Mouse (Mus musculus): ENCODE results near the gene Dnm3. TPM values are rescaled to one million over a fixed set of nuclear protein-coding genes. Genes with fewer than 3 reads are reported as not detected.

The Dnm3 gene
- polyA plus RNA-seq, 1 experiment, result 6.8 TPM

GRCm38 (mm10) chr1:162439576-162439975 is 38.3 kb downstream of the Dnm3 start:
- no peak for DNase-seq
- TF ChIP-seq POLR2A (IDR thresholded peaks at IDR 0.05; ENCODE audit: borderline replicate concordance, extremely low read depth, low read depth, low read length) (no peak), CTCF (IDR thresholded peaks at IDR 0.05; ENCODE audit: insufficient read depth, low read length) (no peak)
- H3K4me1 ChIP-seq (ENCODE audit: control insufficient read depth, insufficient read depth, low read length), result no peaks in the 10 kb centered on the region
- H3K4me3 ChIP-seq (replicated peaks; ENCODE audit: extremely low read depth, low read depth, low read length), result no peak overlapping the region

- WGBS, result 76% methylated on average over 3 of the region's 3 CpGs
- DNase-seq, result no peak
Observed at GRCm38 (mm10) chr1:162436672-162437071, 41.2 kb downstream of the Dnm3 start.

GRCm38 (mm10) chr1:162428904-162429303 is 48.9 kb downstream of the Dnm3 start:
- TF ChIP-seq CTCF (IDR thresholded peaks at IDR 0.05; ENCODE audit: insufficient read depth, low read length), result no peak
- TF ChIP-seq POLR2A (IDR thresholded peaks at IDR 0.05; ENCODE audit: borderline replicate concordance, extremely low read depth, low read depth, low read length), result no peak
- DNase-seq, result no peak
- H3K4me3 ChIP-seq (replicated peaks; ENCODE audit: extremely low read depth, low read depth, low read length), result no peak overlapping the region
- no peaks in the 10 kb centered on the region; the same call in 1 of the 2 replicates for H3K4me1 ChIP-seq (ENCODE audit: control insufficient read depth, insufficient read depth, low read length)
- WGBS, result 5% methylated on average over 2 of the region's 2 CpGs

More at GRCm38 (mm10) chr1:162436672-162437071, 41.2 kb downstream of the Dnm3 start:
- no peaks in the 10 kb centered on the region for H3K4me1 ChIP-seq (ENCODE audit: control insufficient read depth, insufficient read depth, low read length)
- H3K4me3 ChIP-seq (replicated peaks; ENCODE audit: extremely low read depth, low read depth, low read length), result no peak overlapping the region
- TF ChIP-seq POLR2A (IDR thresholded peaks at IDR 0.05; ENCODE audit: borderline replicate concordance, extremely low read depth, low read depth, low read length), result no peak
- no peak for TF ChIP-seq CTCF (IDR thresholded peaks at IDR 0.05; ENCODE audit: insufficient read depth, low read length)

GRCm38 (mm10) chr1:162425930-162426478 is 51.8 kb downstream of the Dnm3 start:
- no peaks in the 10 kb centered on the region; the same call in 1 of the 2 replicates for H3K4me1 ChIP-seq (ENCODE audit: control insufficient read depth, insufficient read depth, low read length)
- TF ChIP-seq POLR2A (IDR thresholded peaks at IDR 0.05; ENCODE audit: borderline replicate concordance, extremely low read depth, low read depth, low read length) (no peak), CTCF (IDR thresholded peaks at IDR 0.05; ENCODE audit: insufficient read depth, low read length) (no peak)
- no peak for DNase-seq
- H3K4me3 ChIP-seq (replicated peaks; ENCODE audit: extremely low read depth, low read depth, low read length), result no peak overlapping the region
- 80% methylated on average over 15 of the region's 15 CpGs for WGBS

GRCm38 (mm10) chr1:162422826-162423225 is 55.0 kb downstream of the Dnm3 start:
- no peak for DNase-seq
- H3K4me1 ChIP-seq (ENCODE audit: control insufficient read depth, insufficient read depth, low read length), result no peaks in the 10 kb centered on the region
- WGBS, result 73% methylated on average over 6 of the region's 6 CpGs
- no peak for TF ChIP-seq POLR2A (IDR thresholded peaks at IDR 0.05; ENCODE audit: borderline replicate concordance, extremely low read depth, low read depth, low read length)
- no peak for TF ChIP-seq CTCF (IDR thresholded peaks at IDR 0.05; ENCODE audit: insufficient read depth, low read length)
- H3K4me3 ChIP-seq (replicated peaks; ENCODE audit: extremely low read depth, low read depth, low read length), result no peak overlapping the region

- H3K4me3 ChIP-seq (replicated peaks; ENCODE audit: extremely low read depth, low read depth, low read length), result no peak overlapping the region
- TF ChIP-seq CTCF (IDR thresholded peaks at IDR 0.05; ENCODE audit: insufficient read depth, low read length), result no peak
- TF ChIP-seq POLR2A (IDR thresholded peaks at IDR 0.05; ENCODE audit: borderline replicate concordance, extremely low read depth, low read depth, low read length), result no peak
- H3K4me1 ChIP-seq (ENCODE audit: control insufficient read depth, insufficient read depth, low read length), result no peaks in the 10 kb centered on the region
- WGBS, result 10% methylated on average over 1 of the region's 1 CpGs
- DNase-seq, result no peak
Observed at GRCm38 (mm10) chr1:162413791-162414190, 64.0 kb downstream of the Dnm3 start.

GRCm38 (mm10) chr1:162412787-162413429 is 64.9 kb downstream of the Dnm3 start:
- WGBS, result 93% methylated on average over 7 of the region's 7 CpGs
- Histone ChIP-seq H3K4me1 (ENCODE audit: control insufficient read depth, insufficient read depth, low read length) (no peaks in the 10 kb centered on the region), H3K4me3 (replicated peaks; ENCODE audit: extremely low read depth, low read depth, low read length) (no peak overlapping the region)
- no peak for TF ChIP-seq POLR2A (IDR thresholded peaks at IDR 0.05; ENCODE audit: borderline replicate concordance, extremely low read depth, low read depth, low read length)
- TF ChIP-seq CTCF (IDR thresholded peaks at IDR 0.05; ENCODE audit: insufficient read depth, low read length), result no peak
- no peak for DNase-seq

- 87% methylated on average over 14 of the region's 14 CpGs for WGBS
- no peaks in the 10 kb centered on the region for H3K4me1 ChIP-seq (ENCODE audit: control insufficient read depth, insufficient read depth, low read length)
- H3K4me3 ChIP-seq (replicated peaks; ENCODE audit: extremely low read depth, low read depth, low read length), result no peak overlapping the region
- no peak for TF ChIP-seq CTCF (IDR thresholded peaks at IDR 0.05; ENCODE audit: insufficient read depth, low read length)
- no peak for TF ChIP-seq POLR2A (IDR thresholded peaks at IDR 0.05; ENCODE audit: borderline replicate concordance, extremely low read depth, low read depth, low read length)
- DNase-seq, result no peak
Observed at GRCm38 (mm10) chr1:162410207-162410965, 67.4 kb downstream of the Dnm3 start.

- 38% methylated on average over 4 of the region's 4 CpGs for WGBS
- H3K4me1 ChIP-seq (ENCODE audit: control insufficient read depth, insufficient read depth, low read length), result no peaks in the 10 kb centered on the region; the same call in 1 of the 2 replicates
- no peak for DNase-seq
- TF ChIP-seq POLR2A (IDR thresholded peaks at IDR 0.05; ENCODE audit: borderline replicate concordance, extremely low read depth, low read depth, low read length), result no peak
- no peak for TF ChIP-seq CTCF (IDR thresholded peaks at IDR 0.05; ENCODE audit: insufficient read depth, low read length)
- H3K4me3 ChIP-seq (replicated peaks; ENCODE audit: extremely low read depth, low read depth, low read length), result no peak overlapping the region
Observed at GRCm38 (mm10) chr1:162394549-162394948, 83.3 kb downstream of the Dnm3 start.

All from lung, adult 2 months (tissue).